Mouse (Mus musculus) liver, embryonic 15.5 days (tissue): ENCODE data around the gene Kif3c. TPM values are rescaled to one million over a fixed set of nuclear protein-coding genes. Genes with fewer than 3 reads are reported as not detected.

Experiments used
- ATAC-seq: fragments of 200-750 bp; cut with Nextera tagmentation; 2 replicates; pipeline ENCODE4 v1.8.0; 2017; ENCODE audit warnings: moderate number of reproducible peaks, mild to moderate bottlenecking, moderate library complexity; ENCODE audit not compliant: insufficient read depth
- H3K27ac ChIP-seq: fragments of 300-500 bp; sonication (generic); replicated peaks from 2 replicates; pipeline ENCODE4 v1.5.1; 2015; ENCODE audit warnings: mild to moderate bottlenecking, inconsistent platforms
- H3K27me3 ChIP-seq: fragments of 300-500 bp; sonication (generic); 2 replicates; pipeline ENCODE4 v1.6.1; 2015; ENCODE audit warnings: mild to moderate bottlenecking, inconsistent platforms
- H3K36me3 ChIP-seq: fragments of 300-500 bp; sonication (generic); replicated peaks from 2 replicates; pipeline ENCODE4 v1.6.1; 2015; ENCODE audit warnings: moderate library complexity, mild to moderate bottlenecking, inconsistent platforms
- H3K4me1 ChIP-seq: fragments of 300-500 bp; sonication (generic); replicated peaks from 2 replicates; pipeline ENCODE4 v1.6.1; 2015; ENCODE audit warnings: inconsistent platforms
- H3K4me2 ChIP-seq: fragments of 300-500 bp; sonication (generic); 2 replicates; pipeline ENCODE4 v1.6.1; 2015; ENCODE audit warnings: moderate library complexity, mild to moderate bottlenecking, inconsistent platforms
- H3K4me3 ChIP-seq: fragments of 300-500 bp; sonication (generic); replicated peaks from 2 replicates; pipeline ENCODE4 v1.5.1; 2015; ENCODE audit warnings: mild to moderate bottlenecking, inconsistent platforms
- H3K9ac ChIP-seq: fragments of 300-500 bp; sonication (generic); 2 replicates; pipeline ENCODE4 v1.6.1; 2015; ENCODE audit warnings: moderate library complexity, mild to moderate bottlenecking, inconsistent platforms
- H3K9me3 ChIP-seq: fragments of 300-500 bp; sonication (generic); replicated peaks from 2 replicates; pipeline ENCODE4 v1.6.1; 2016; ENCODE audit warnings: inconsistent platforms
- WGBS: fragments of 180-500 bp; shearing (Covaris S2); methylation state at CpG from one replicate; pipeline ENCODE4 v1.1.7; 2015; ENCODE audit warnings: mixed read lengths; ENCODE audit not compliant: insufficient replicate concordance; 5-methylcytosine and 5-hydroxymethylcytosine counted together
- polyA plus RNA-seq: library from polyadenylated mRNA; unstranded; fragments of >200 nt; fragmentation: Nextera tagmentation; extraction: Ambion mirVana; gene quantifications from 2 replicates; pipeline ENCODE4 v1.2.1, GENCODE M21; 2015

The Kif3c gene
- polyA plus RNA-seq = 0.76 and 0.81 TPM in 2 replicates

GRCm38 (mm10) chr12:3364508-3365448 is at the start of gene Kif3c:
TSS of gene Kif3c (plus strand) at chr12:3365132.
- 7% methylated on average over 45 of the region's 48 CpGs for WGBS
- ATAC-seq = peak; percentile 72
- no peaks in the 10 kb centered on the region for H3K36me3 ChIP-seq
- peak within 1 kb of the TSS; percentile 67 for H3K4me3 ChIP-seq
- H3K4me2 ChIP-seq = peak within 1 kb of the TSS; percentile 81
- H3K27ac ChIP-seq = no peak within 1 kb of the TSS
- peak within 1 kb of the TSS; percentile 35; the same call in 1 of the 2 replicates for H3K9ac ChIP-seq
- peaks cover 26% of the 10 kb centered on the region for H3K27me3 ChIP-seq
- H3K4me1 ChIP-seq = peaks cover 14% of the 10 kb centered on the region; the same call in 1 of the 2 replicates
- no peaks in the 10 kb centered on the region for H3K9me3 ChIP-seq

- no peaks in the 10 kb centered on the region for H3K27me3 ChIP-seq
- no peak for ATAC-seq
- no peaks in the 10 kb centered on the region for H3K36me3 ChIP-seq
Measured at GRCm38 (mm10) chr12:3316083-3316482, 48.8 kb upstream of the Kif3c start.

GRCm38 (mm10) chr12:3316937-3317336 is 48.0 kb upstream of the Kif3c start:
- H3K9me3 ChIP-seq = no peaks in the 10 kb centered on the region
- H3K9ac ChIP-seq = no peak overlapping the region
- no peaks in the 10 kb centered on the region for H3K27me3 ChIP-seq
- H3K4me2 ChIP-seq = no peak overlapping the region
- H3K4me1 ChIP-seq = peaks cover 3% of the 10 kb centered on the region; the same call in 1 of the 2 replicates
- ATAC-seq = no peak
- H3K36me3 ChIP-seq = no peaks in the 10 kb centered on the region
- no peak overlapping the region for H3K4me3 ChIP-seq
- no peak overlapping the region for H3K27ac ChIP-seq
- WGBS = 58% methylated on average over 3 of the region's 3 CpGs

More at GRCm38 (mm10) chr12:3316083-3316482, 48.8 kb upstream of the Kif3c start:
- Histone ChIP-seq H3K4me1 (peaks cover 3% of the 10 kb centered on the region; the same call in 1 of the 2 replicates), H3K9ac (no peak overlapping the region), H3K4me3 (no peak overlapping the region), H3K27ac (no peak overlapping the region), H3K4me2 (no peak overlapping the region), H3K9me3 (no peaks in the 10 kb centered on the region)
- WGBS = 43% methylated on average over 2 of the region's 2 CpGs

GRCm38 (mm10) chr12:3319377-3319776 is 45.6 kb upstream of the Kif3c start:
- Histone ChIP-seq H3K9me3 (no peaks in the 10 kb centered on the region), H3K4me2 (no peak overlapping the region), H3K4me3 (no peak overlapping the region), H3K27me3 (no peaks in the 10 kb centered on the region), H3K36me3 (no peaks in the 10 kb centered on the region), H3K4me1 (peaks cover 3% of the 10 kb centered on the region; the same call in 1 of the 2 replicates), H3K27ac (no peak overlapping the region), H3K9ac (no peak overlapping the region)
- 54% methylated on average over 4 of the region's 4 CpGs for WGBS
- ATAC-seq = 0 out of 2 replicates have a peak, but pooled peaks have one; percentile 44

GRCm38 (mm10) chr12:3323241-3323640 is 41.7 kb upstream of the Kif3c start:
- H3K9ac ChIP-seq = no peak overlapping the region
- H3K4me2 ChIP-seq = no peak overlapping the region
- WGBS = 57% methylated on average over 6 of the region's 6 CpGs
- no peak for ATAC-seq
- peaks cover 6% of the 10 kb centered on the region; the same call in 1 of the 2 replicates for H3K4me1 ChIP-seq
- no peak overlapping the region for H3K4me3 ChIP-seq
- no peaks in the 10 kb centered on the region for H3K27me3 ChIP-seq
- H3K27ac ChIP-seq = no peak overlapping the region
- no peaks in the 10 kb centered on the region for H3K9me3 ChIP-seq
- H3K36me3 ChIP-seq = no peaks in the 10 kb centered on the region

GRCm38 (mm10) chr12:3325232-3325631 is 39.7 kb upstream of the Kif3c start:
- no peak for ATAC-seq
- Histone ChIP-seq H3K4me1 (peaks cover 6% of the 10 kb centered on the region; the same call in 1 of the 2 replicates), H3K4me3 (no peak overlapping the region), H3K9ac (no peak overlapping the region), H3K27ac (no peak overlapping the region), H3K9me3 (no peaks in the 10 kb centered on the region), H3K27me3 (no peaks in the 10 kb centered on the region), H3K4me2 (no peak overlapping the region), H3K36me3 (no peaks in the 10 kb centered on the region)
- WGBS = 36% methylated on average over 2 of the region's 2 CpGs

- 49% methylated on average over 4 of the region's 4 CpGs for WGBS
- H3K36me3 ChIP-seq = no peaks in the 10 kb centered on the region
- peaks cover 6% of the 10 kb centered on the region; the same call in 1 of the 2 replicates for H3K4me1 ChIP-seq
- H3K4me3 ChIP-seq = no peak overlapping the region
- no peak overlapping the region for H3K9ac ChIP-seq
- no peak for ATAC-seq
- H3K27ac ChIP-seq = no peak overlapping the region
- no peak overlapping the region for H3K4me2 ChIP-seq
- H3K9me3 ChIP-seq = no peaks in the 10 kb centered on the region
- H3K27me3 ChIP-seq = no peaks in the 10 kb centered on the region
Measured at GRCm38 (mm10) chr12:3329677-3330076, 35.3 kb upstream of the Kif3c start.

GRCm38 (mm10) chr12:3338931-3339330 is 26.0 kb upstream of the Kif3c start:
- 42% methylated on average over 1 of the region's 1 CpGs for WGBS
- no peaks in the 10 kb centered on the region for H3K9me3 ChIP-seq
- no peak overlapping the region for H3K4me3 ChIP-seq
- H3K27me3 ChIP-seq = no peaks in the 10 kb centered on the region
- H3K27ac ChIP-seq = no peak overlapping the region
- H3K4me2 ChIP-seq = no peak overlapping the region
- H3K9ac ChIP-seq = no peak overlapping the region
- H3K36me3 ChIP-seq = no peaks in the 10 kb centered on the region
- no peaks in the 10 kb centered on the region for H3K4me1 ChIP-seq
- ATAC-seq = no peak

- H3K36me3 ChIP-seq = no peaks in the 10 kb centered on the region
- no peaks in the 10 kb centered on the region for H3K27me3 ChIP-seq
- no peak for ATAC-seq
- WGBS = 60% methylated on average over 2 of the region's 2 CpGs
- H3K9ac ChIP-seq = no peak overlapping the region
- H3K4me1 ChIP-seq = no peaks in the 10 kb centered on the region
- H3K4me3 ChIP-seq = no peak overlapping the region
- no peaks in the 10 kb centered on the region for H3K9me3 ChIP-seq
- H3K27ac ChIP-seq = no peak overlapping the region
- H3K4me2 ChIP-seq = no peak overlapping the region
Measured at GRCm38 (mm10) chr12:3344155-3344554, 20.8 kb upstream of the Kif3c start.

- H3K27ac ChIP-seq = no peak overlapping the region
- no peaks in the 10 kb centered on the region for H3K27me3 ChIP-seq
- no peaks in the 10 kb centered on the region for H3K9me3 ChIP-seq
- 65% methylated on average over 5 of the region's 5 CpGs for WGBS
- no peak overlapping the region for H3K4me3 ChIP-seq
- H3K36me3 ChIP-seq = no peaks in the 10 kb centered on the region
- no peak overlapping the region for H3K4me2 ChIP-seq
- H3K4me1 ChIP-seq = no peaks in the 10 kb centered on the region
- no peak overlapping the region for H3K9ac ChIP-seq
- no peak for ATAC-seq
Measured at GRCm38 (mm10) chr12:3345038-3345437, 19.9 kb upstream of the Kif3c start.

GRCm38 (mm10) chr12:3347682-3348081 is 17.2 kb upstream of the Kif3c start:
- Histone ChIP-seq H3K36me3 (no peaks in the 10 kb centered on the region), H3K4me2 (no peak overlapping the region), H3K4me1 (no peaks in the 10 kb centered on the region), H3K27ac (no peak overlapping the region), H3K9ac (no peak overlapping the region), H3K9me3 (no peaks in the 10 kb centered on the region), H3K4me3 (no peak overlapping the region), H3K27me3 (no peaks in the 10 kb centered on the region)
- ATAC-seq = no peak
